Mouse (Mus musculus) gastrocnemius, adult 8-10 months (tissue): ENCODE data around the gene Gjb6. TPM values are rescaled to one million over a fixed set of nuclear protein-coding genes. Genes with fewer than 3 reads are reported as not detected.

Experiments used
- DNase-seq, 2 experiments: peaks; one replicate each; pipeline ENCODE4 v3.0.0; 2022; ENCODE audit warnings: low spot score in 2 of 2
- total RNA-seq, 4 experiments: library from RNA; stranded (reverse); gene quantifications; 2 replicates each; pipeline ENCODE4 v1.2.4; 2022

Gene Gjb6
- not detected for total RNA-seq

- no peak for DNase-seq
These were observed at the start of gene Gjb6 for GRCm38 (mm10) chr14:57133161-57133661. Gene Gjb6, minus strand, starts transcription at chr14:57133611.

GRCm38 (mm10) chr14:57165493-57165892 lies 32.1 kb upstream of the Gjb6 start:
- no peak for DNase-seq

DNA sequence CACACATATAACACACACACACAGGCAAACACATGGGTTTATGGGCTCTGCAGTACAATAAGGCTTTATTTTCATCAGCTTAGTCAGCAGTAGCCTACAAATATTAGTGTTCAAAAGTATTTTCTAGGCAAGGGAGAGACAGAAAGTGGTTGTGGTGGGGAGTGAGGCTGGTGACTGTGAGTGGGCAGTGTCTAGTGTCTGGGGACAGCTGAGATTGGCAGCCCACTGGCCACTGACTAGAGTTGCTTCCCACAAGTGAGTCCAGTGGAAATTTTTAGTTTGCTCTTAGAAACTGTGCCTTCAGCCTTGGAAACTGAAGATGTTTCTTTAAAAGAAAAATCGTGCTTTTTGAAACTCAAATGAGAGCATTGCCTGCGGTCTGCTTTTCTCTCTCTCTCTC lies 28.4 kb upstream of the Gjb6 start:
- DNase-seq: no peak

DNA sequence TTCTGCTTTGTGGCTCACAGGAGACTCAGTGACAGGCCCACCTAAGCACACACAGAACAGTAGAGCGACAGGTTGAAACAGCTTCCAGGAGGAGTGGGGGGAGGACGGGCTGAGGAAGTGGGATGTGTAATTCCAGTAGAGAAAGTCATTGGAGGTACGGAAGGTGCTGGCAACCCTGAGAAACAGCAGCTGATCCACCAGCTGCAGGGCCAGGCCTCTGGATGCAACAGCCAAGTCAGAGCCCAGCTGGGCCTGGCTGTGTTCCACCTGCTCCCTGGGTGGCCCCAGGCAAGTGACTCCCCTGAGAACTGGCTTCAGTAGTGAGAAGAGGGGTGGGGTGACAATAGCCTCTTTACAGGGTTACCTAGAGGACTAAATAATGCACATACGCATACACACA lies 27.8 kb upstream of the Gjb6 start:
- peak; percentile 29 to 60 for DNase-seq

GRCm38 (mm10) chr14:57154916-57155315 lies 21.5 kb upstream of the Gjb6 start:
- no peak for DNase-seq

GRCm38 (mm10) chr14:57145741-57146140 lies 12.3 kb upstream of the Gjb6 start:
- DNase-seq: no peak

DNA sequence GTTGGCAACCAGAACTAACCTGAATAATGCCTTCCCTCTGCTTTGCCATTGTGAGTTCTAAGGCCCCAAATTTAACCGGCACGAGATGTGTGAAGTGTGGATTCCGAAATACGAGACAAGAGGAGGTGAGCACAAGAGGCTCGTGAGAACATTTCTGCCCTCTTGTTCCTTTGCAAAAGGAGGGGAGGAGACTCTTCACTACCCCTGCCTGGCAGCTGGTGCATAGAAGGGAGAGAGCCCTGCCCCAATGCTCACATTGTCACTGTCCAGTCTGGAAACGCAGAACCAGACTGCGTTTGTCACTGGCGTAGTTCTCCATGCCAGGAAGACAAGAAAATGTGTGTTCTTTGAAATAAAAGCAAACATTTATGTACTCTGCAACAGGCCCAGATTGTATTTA lies 1.9 kb upstream of the Gjb6 start:
- no peak for DNase-seq

- no peak for DNase-seq
These were observed 6.0 kb downstream of the Gjb6 start for GRCm38 (mm10) chr14:57127383-57127782.

DNA sequence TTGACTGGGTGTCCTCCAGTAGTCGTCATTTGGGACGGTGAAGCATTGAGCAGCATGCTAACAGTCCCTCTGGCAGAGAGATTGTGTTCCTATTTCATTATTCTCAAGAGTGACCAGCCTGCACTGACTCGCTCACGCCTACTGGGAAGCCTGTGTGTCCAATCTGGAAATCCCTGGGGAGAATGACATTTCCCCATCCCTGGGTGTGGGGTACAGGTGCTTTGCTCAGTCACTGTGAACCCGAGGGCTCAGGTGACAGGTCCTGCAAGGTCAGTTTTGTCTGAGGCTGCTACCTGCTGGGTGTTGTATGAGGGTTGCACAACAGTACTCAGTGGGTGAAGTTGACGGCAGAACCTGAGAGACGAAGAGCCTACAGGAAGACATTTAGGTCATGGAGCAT lies 11.1 kb downstream of the Gjb6 start:
- no peak for DNase-seq

- DNase-seq: no peak
These were observed 17.4 kb downstream of the Gjb6 start, which contains the start of gene Gm4491 for GRCm38 (mm10) chr14:57115823-57116544. Gene Gm4491, minus strand, starts transcription at chr14:57115883.

- no peak for DNase-seq
These were observed 24.2 kb downstream of the Gjb6 start for GRCm38 (mm10) chr14:57109194-57109593.

GRCm38 (mm10) chr14:57107916-57108315 lies 25.5 kb downstream of the Gjb6 start:
- no peak for DNase-seq

- DNase-seq: no peak
These were observed 26.3 kb downstream of the Gjb6 start for GRCm38 (mm10) chr14:57107091-57107490.

- DNase-seq: no peak
These were observed 27.7 kb downstream of the Gjb6 start for GRCm38 (mm10) chr14:57105721-57106120.

GRCm38 (mm10) chr14:57105111-57105510 lies 28.3 kb downstream of the Gjb6 start:
- DNase-seq: no peak

DNA sequence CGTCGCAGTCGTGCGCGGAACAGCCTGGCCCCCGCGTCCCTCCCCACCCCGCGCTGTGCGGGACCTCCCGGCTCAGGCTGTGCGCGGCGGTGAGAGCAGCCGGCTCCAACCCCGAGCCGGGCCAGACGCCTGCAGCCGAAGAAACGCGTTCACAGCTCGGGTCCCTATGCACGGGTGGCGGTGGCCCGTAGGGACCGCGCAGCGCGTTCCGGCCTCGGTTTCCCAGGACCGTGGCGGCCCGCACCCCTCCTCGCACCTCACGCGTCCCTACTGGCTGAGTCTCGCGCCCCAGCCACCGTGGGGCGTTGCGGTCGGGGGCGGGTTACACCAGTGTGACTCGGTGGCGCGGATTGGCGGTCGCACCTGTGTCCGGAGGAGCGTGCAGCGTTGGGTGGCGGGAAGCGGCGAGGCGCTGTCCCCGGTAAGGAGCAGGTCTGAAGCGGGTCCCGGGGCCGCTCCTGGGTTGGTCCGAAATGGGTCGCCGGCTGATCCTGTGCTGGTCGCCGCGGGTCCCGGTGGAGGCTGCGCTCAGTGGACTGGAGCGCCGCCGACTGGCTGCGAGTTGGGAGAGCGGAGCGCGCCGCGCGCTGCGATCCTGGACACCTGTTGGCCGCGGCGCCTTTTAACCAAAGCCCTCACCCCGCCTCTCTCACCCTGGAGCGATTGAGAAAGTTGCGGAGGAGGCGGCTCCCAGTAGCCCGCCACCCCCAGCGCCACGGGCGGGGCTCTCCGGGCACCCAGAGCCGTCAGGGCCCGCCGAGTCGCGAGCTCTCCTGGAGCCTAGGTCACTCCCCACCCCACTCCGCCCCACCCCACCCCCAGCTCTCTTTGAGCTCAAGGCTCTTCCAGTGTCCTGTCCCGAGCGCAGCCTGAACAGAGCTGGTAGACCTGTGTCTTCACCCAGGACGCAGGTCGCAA lies 29.0 kb downstream of the Gjb6 start, which contains the start of gene Gjb2:
Gene Gjb2, minus strand, starts transcription at position 597 of the 918 bp plus-strand sequence.
- no peak for DNase-seq

DNA sequence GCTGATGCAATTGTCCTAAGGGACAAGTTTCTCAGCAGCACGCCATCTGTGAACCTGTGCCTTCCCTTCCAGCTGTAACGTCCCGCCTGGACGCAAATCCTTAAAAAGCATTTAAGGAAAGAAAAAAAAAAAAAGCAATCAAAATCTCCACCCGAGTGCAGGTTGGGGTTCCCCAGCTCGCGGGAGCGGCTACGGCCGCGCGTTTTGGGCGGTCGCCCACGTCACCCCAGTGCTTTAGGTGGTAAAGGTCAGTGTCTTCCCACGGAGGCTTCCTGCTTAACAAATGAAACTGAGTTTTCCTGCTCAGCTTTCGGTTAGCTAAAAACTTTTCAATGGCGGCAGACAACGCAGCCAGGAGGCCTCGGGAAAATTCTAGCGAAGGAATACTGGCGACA lies 29.7 kb downstream of the Gjb6 start:
- DNase-seq: no peak

DNA sequence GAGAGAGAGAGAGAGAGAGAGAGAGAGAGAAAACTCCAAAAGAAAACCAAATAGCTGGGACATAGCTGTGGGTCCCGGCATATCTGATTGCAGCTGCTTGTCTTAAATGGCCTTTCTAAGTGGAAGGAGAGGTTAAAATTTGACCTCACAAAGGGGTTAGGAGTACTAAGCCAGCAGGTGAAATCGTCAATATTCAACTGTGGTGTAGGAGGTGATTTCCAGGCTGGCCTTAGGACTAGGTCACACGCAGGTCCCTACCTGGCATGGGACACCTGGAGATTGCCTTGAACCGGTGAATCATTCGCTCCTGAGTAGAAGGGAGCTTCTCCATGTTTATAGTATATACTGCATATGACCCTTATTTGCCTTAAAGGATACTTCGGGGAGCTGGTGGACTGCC lies 30.3 kb downstream of the Gjb6 start:
- no peak for DNase-seq

- DNase-seq: no peak
These were observed 31.8 kb downstream of the Gjb6 start for GRCm38 (mm10) chr14:57101623-57102022.

- DNase-seq: no peak
These were observed 37.6 kb downstream of the Gjb6 start for GRCm38 (mm10) chr14:57095855-57096254.

DNA sequence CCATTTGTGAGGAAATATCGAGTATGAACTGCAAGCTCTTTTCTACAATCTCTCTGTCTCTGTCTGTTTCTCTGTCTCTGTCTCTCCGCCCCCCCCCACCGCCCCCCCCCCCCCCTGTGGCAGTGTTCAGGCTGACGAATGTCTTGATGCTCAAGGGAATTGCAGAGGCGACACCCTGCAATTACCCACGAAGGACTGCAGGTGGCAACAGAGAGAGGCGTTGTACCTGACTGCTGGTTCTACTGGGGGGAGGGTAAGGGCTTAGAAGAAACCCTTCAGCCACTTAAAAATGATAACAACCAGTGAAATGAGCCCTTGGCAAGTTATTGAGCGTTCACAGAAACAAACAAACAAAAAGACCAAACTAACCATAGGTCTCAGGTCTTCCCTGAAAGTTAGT lies 40.4 kb downstream of the Gjb6 start:
- no peak for DNase-seq

- DNase-seq: no peak
These were observed 43.4 kb downstream of the Gjb6 start for GRCm38 (mm10) chr14:57090001-57090400.
